Mouse (Mus musculus): ENCODE measurements around the gene Shc1. TPM values are rescaled to one million over a fixed set of nuclear protein-coding genes. Genes with fewer than 3 reads are reported as not detected.
A peak's percentile ranks its signal among the peaks of the same experiment; 100 is the strongest.

Gene Shc1
- polyA plus RNA-seq, 1 experiment, result 12.7 TPM

DNA sequence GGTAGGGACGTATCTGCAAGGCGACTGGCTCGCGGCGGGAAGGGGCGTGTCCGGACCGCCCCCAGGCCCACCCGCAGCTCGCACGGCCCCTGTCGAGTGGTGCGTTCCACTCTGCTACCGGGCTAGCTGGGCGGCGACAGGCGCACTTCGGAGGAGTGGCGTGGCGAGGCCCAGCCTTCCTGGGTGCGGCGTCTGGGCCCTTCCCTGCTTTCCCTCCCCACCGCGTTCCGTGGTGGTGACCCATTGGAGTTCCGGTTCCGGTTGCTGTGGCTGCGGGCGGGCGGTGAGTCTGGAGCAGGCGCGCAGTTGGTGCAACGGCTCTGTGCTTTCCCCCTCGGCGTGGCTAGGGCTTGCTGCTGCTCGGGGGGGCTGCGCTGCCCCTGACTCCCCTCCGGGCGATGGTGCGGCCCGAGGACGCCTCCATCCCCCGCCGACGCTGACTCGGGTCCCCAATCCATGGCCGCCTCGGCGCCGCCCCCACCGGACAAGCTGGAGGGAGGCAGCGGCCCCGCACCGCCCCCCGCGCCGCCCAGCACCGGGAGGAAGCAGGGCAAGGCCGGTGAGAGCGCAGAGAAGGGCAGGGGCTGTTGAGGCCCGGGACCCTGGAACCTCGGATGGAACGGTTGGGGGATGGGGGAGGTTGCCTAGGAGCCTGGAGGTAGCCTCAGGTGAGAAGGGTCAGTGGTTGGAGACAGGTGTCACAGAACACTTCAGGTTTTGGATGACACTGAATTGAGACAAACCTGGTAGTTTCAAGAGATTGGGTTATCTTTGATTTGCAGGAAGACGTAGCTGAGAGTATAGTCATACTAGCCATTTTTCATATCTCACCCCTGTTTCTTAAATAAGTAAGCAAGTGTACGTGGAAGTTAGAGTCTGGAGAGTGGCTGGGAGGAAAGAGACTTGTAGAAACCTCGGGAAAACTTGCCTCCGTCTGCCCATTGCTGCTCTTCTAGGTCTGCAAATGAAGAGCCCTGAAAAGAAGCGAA, 12.2 kb downstream of the Shc1 start, which contains the start of gene Pygo2:
Gene Pygo2 (plus strand): TSS at position 44 of the 989 bp plus-strand sequence.
- H3K27me3 ChIP-seq (ENCODE audit: control insufficient read depth), result no peaks in the 10 kb centered on the region
- no peak for TF ChIP-seq TAL1 (IDR thresholded peaks at IDR 0.05; ENCODE audit: low read length)
- no peak for TF ChIP-seq GATA1 (IDR thresholded peaks at IDR 0.05; ENCODE audit: low read length)
- H3K4me3 ChIP-seq (replicated peaks), result peak within 1 kb of the TSS; percentile 94
- peaks cover 78% of the 10 kb centered on the region for H3K36me3 ChIP-seq (ENCODE audit: control insufficient read depth)
- H3K9me3 ChIP-seq (ENCODE audit: control insufficient read depth, low read length), result no peaks in the 10 kb centered on the region
- peaks cover 63% of the 10 kb centered on the region for H3K4me1 ChIP-seq (ENCODE audit: control insufficient read depth)

GRCm38 (mm10) chr3:89432606-89433005, 14.4 kb downstream of the Shc1 start:
- H3K27me3 ChIP-seq (ENCODE audit: control insufficient read depth), result no peaks in the 10 kb centered on the region
- H3K4me3 ChIP-seq (replicated peaks), result no peak overlapping the region
- TF ChIP-seq GATA1 (IDR thresholded peaks at IDR 0.05; ENCODE audit: low read length) (no peak), TAL1 (IDR thresholded peaks at IDR 0.05; ENCODE audit: low read length) (no peak)
- peaks cover 58% of the 10 kb centered on the region for H3K4me1 ChIP-seq (ENCODE audit: control insufficient read depth)
- H3K9me3 ChIP-seq (ENCODE audit: control insufficient read depth, low read length), result no peaks in the 10 kb centered on the region
- H3K36me3 ChIP-seq (ENCODE audit: control insufficient read depth), result peaks cover 57% of the 10 kb centered on the region

DNA sequence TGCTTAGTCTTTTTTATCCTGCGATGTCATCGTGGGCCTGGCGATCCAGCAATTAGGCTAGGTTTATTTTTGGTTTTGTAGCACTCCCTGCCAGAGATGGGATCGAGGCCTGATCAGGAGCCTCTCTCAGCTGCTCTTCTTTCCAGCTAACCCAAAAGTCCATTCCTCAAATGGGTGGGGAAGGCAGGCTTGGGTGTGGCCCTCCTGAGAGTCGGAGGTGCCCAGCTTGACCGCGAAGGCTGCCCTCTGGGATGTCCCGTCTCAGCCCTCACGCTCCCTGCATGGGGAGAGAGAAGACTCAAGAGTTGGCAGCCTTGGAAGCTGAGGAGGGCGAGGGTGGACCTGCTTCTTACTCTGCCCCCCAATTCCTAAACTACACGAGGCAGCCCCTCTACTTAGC, 16.3 kb downstream of the Shc1 start:
- peaks cover 39% of the 10 kb centered on the region for H3K36me3 ChIP-seq (ENCODE audit: control insufficient read depth)
- no peaks in the 10 kb centered on the region for H3K27me3 ChIP-seq (ENCODE audit: control insufficient read depth)
- H3K4me3 ChIP-seq (replicated peaks), result no peak overlapping the region
- H3K4me1 ChIP-seq (ENCODE audit: control insufficient read depth), result peaks cover 55% of the 10 kb centered on the region
- no peak for TF ChIP-seq TAL1 (IDR thresholded peaks at IDR 0.05; ENCODE audit: low read length)
- TF ChIP-seq GATA1 (IDR thresholded peaks at IDR 0.05; ENCODE audit: low read length), result no peak
- no peaks in the 10 kb centered on the region for H3K9me3 ChIP-seq (ENCODE audit: control insufficient read depth, low read length)

DNA sequence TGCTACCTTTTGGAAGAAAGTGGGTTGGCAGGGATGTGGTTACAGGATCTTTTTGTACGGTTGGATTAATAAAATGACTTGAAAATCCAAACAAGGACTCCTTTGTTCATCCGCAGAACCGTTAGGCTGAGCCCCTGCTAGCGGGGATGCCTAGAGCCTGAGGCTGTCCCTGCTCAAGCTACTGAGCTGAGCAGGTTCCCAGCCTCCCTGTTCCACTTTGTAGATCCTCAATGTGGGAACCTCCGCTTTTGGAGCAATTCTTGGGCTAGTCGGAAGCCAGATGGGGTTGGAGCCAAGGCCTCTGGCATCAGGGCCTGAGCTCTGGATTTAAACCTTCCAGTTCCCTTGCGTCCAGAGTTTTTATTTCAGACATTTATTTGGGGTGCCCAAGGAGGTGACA, 16.8 kb downstream of the Shc1 start:
- TF ChIP-seq TAL1 (IDR thresholded peaks at IDR 0.05; ENCODE audit: low read length) (no peak), GATA1 (IDR thresholded peaks at IDR 0.05; ENCODE audit: low read length) (no peak)
- H3K27me3 ChIP-seq (ENCODE audit: control insufficient read depth), result no peaks in the 10 kb centered on the region
- H3K4me3 ChIP-seq (replicated peaks), result no peak overlapping the region
- H3K9me3 ChIP-seq (ENCODE audit: control insufficient read depth, low read length), result no peaks in the 10 kb centered on the region
- peaks cover 37% of the 10 kb centered on the region for H3K36me3 ChIP-seq (ENCODE audit: control insufficient read depth)
- H3K4me1 ChIP-seq (ENCODE audit: control insufficient read depth), result peaks cover 51% of the 10 kb centered on the region

- Histone ChIP-seq H3K36me3 (ENCODE audit: control insufficient read depth) (peaks cover 32% of the 10 kb centered on the region), H3K4me3 (replicated peaks) (peak within 1 kb of the TSS; percentile 63), H3K4me1 (ENCODE audit: control insufficient read depth) (peaks cover 37% of the 10 kb centered on the region), H3K27me3 (ENCODE audit: control insufficient read depth) (no peaks in the 10 kb centered on the region), H3K9me3 (ENCODE audit: control insufficient read depth, low read length) (no peaks in the 10 kb centered on the region)
- TF ChIP-seq GATA1 (IDR thresholded peaks at IDR 0.05; ENCODE audit: low read length) (no peak), TAL1 (IDR thresholded peaks at IDR 0.05; ENCODE audit: low read length) (no peak)
Observed at GRCm38 (mm10) chr3:89436176-89437113, 18.2 kb downstream of the Shc1 start, which contains the start of gene Pbxip1. Gene Pbxip1, plus strand, starts transcription at chr3:89436706.

GRCm38 (mm10) chr3:89437269-89437668, 19.0 kb downstream of the Shc1 start:
- peak overlapping the region; percentile 63 for H3K4me3 ChIP-seq (replicated peaks)
- H3K4me1 ChIP-seq (ENCODE audit: control insufficient read depth), result peaks cover 33% of the 10 kb centered on the region
- no peak for TF ChIP-seq GATA1 (IDR thresholded peaks at IDR 0.05; ENCODE audit: low read length)
- TF ChIP-seq TAL1 (IDR thresholded peaks at IDR 0.05; ENCODE audit: low read length), result no peak
- peaks cover 28% of the 10 kb centered on the region for H3K36me3 ChIP-seq (ENCODE audit: control insufficient read depth)
- no peaks in the 10 kb centered on the region for H3K27me3 ChIP-seq (ENCODE audit: control insufficient read depth)
- H3K9me3 ChIP-seq (ENCODE audit: control insufficient read depth, low read length), result no peaks in the 10 kb centered on the region

DNA sequence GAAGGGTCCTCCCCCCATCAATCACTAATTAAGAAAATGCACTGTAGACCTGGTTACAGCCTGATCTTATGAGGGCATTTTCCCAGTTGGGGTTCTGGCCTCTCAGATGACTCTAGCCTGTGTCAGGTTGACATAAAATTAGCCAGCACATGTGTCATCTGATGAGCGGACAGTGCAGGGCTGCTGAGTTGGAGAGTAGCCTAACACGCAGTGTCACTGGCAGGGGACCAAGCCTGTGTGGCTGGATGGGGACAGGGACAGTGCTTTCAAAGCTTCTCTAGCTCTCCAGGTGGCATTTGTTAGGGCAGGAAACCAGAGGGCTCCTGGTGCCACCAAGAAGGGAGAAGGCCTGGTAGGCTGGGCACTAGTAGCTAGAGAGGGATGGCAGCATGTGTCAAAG, 22.4 kb downstream of the Shc1 start:
- TF ChIP-seq GATA1 (IDR thresholded peaks at IDR 0.05; ENCODE audit: low read length) (no peak), TAL1 (IDR thresholded peaks at IDR 0.05; ENCODE audit: low read length) (no peak)
- Histone ChIP-seq H3K27me3 (ENCODE audit: control insufficient read depth) (no peaks in the 10 kb centered on the region), H3K4me1 (ENCODE audit: control insufficient read depth) (peaks cover 18% of the 10 kb centered on the region), H3K4me3 (replicated peaks) (no peak overlapping the region), H3K9me3 (ENCODE audit: control insufficient read depth, low read length) (no peaks in the 10 kb centered on the region), H3K36me3 (ENCODE audit: control insufficient read depth) (peaks cover 8% of the 10 kb centered on the region)

DNA sequence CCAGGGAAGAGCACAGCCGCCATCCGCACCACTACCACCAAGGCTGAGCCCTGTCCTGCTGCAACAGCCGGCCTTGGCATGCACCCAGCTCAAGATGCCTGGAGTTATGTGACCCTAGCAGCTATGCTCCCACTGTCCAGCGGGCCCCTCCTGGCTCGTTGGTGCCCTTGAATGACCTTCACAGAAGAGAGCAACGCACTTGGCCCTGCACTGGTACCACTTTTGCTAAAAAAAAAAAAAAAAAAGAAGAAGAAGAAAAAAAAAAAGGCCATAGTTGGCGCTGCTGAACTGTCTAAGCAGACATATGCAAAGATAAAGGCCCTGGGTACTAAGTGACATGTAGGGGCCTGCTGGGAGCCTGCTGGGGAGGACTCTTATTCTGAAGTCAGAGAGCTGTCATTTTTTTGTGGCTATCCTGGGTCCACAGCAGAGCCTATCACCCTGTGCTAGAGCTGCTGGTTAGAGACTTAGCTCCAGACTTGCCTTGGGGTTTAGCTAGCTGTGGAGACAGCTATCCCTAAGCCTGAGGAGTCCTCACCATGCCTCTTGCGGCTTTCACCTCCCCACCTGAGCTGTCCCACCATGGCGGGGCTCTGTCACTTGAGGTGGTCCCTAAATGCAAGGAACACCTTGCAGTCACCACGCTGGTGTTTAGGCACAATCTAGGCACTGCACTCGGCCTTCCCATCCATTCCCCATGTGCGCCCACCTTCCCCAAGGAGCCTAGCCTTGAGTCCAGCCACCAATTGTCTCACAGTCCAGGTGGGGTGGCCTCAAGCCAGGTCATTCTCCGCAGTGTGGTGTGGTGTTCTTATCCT, 30.7 kb downstream of the Shc1 start:
- no peaks in the 10 kb centered on the region for H3K27me3 ChIP-seq (ENCODE audit: control insufficient read depth)
- no peaks in the 10 kb centered on the region for H3K9me3 ChIP-seq (ENCODE audit: control insufficient read depth, low read length)
- TF ChIP-seq GATA1 (IDR thresholded peaks at IDR 0.05; ENCODE audit: low read length), result no peak
- TF ChIP-seq TAL1 (IDR thresholded peaks at IDR 0.05; ENCODE audit: low read length), result no peak
- H3K4me3 ChIP-seq (replicated peaks), result peak overlapping the region; percentile 36
- peaks cover 11% of the 10 kb centered on the region for H3K36me3 ChIP-seq (ENCODE audit: control insufficient read depth)
- peaks cover 34% of the 10 kb centered on the region for H3K4me1 ChIP-seq (ENCODE audit: control insufficient read depth)
